Mouse (Mus musculus): ENCODE results near the gene Chst8. TPM values are rescaled to one million over a fixed set of nuclear protein-coding genes. Genes with fewer than 3 reads are reported as not detected.

Gene Chst8
- polyA plus RNA-seq, 1 experiment from 2014 or later = 9.2 TPM

- H3K9ac ChIP-seq (ENCODE audit: low read depth, low read length) = no peak overlapping the region
- no peaks in the 10 kb centered on the region for H3K36me3 ChIP-seq (ENCODE audit: control insufficient read depth, insufficient read depth, low read length)
- H3K27me3 ChIP-seq (replicated peaks; ENCODE audit: control insufficient read depth, insufficient read depth, low read length) = no peaks in the 10 kb centered on the region
- H3K4me1 ChIP-seq (ENCODE audit: control insufficient read depth, insufficient read depth, low read depth, low read length) = peaks cover 3% of the 10 kb centered on the region; the same call in 1 of the 2 replicates
- H3K4me3 ChIP-seq (ENCODE audit: low read length) = no peak overlapping the region
- 77% methylated on average over 5 of the region's 6 CpGs for WGBS
- no peak for ATAC-seq
- H3K9me3 ChIP-seq (ENCODE audit: control insufficient read depth, low read length) = no peaks in the 10 kb centered on the region
- no peak overlapping the region for H3K27ac ChIP-seq (ENCODE audit: low read depth, low read length)
- no peak overlapping the region for H3K4me2 ChIP-seq (ENCODE audit: low read length)
Observed at GRCm38 (mm10) chr7:34659386-34660085, 153.0 kb downstream of the Chst8 start.

- no peak for ATAC-seq
- Histone ChIP-seq H3K4me1 (ENCODE audit: control insufficient read depth, insufficient read depth, low read depth, low read length) (peaks cover 17% of the 10 kb centered on the region), H3K27ac (ENCODE audit: low read depth, low read length) (peak within 1 kb of the TSS; percentile 96; the same call in 1 of the 2 replicates), H3K36me3 (ENCODE audit: control insufficient read depth, insufficient read depth, low read length) (no peaks in the 10 kb centered on the region), H3K4me3 (ENCODE audit: low read length) (peak within 1 kb of the TSS; percentile 63), H3K4me2 (ENCODE audit: low read length) (peak within 1 kb of the TSS; percentile 95), H3K9me3 (ENCODE audit: control insufficient read depth, low read length) (no peaks in the 10 kb centered on the region), H3K27me3 (replicated peaks; ENCODE audit: control insufficient read depth, insufficient read depth, low read length) (no peaks in the 10 kb centered on the region), H3K9ac (ENCODE audit: low read depth, low read length) (peak within 1 kb of the TSS; percentile 95)
- WGBS = 61% methylated on average over 5 of the region's 5 CpGs
Observed at GRCm38 (mm10) chr7:34656632-34657031, 155.9 kb downstream of the Chst8 start, which contains the start of gene Kctd15. Kctd15 (minus strand) TSS chr7:34656732.

- Histone ChIP-seq H3K4me1 (ENCODE audit: control insufficient read depth, insufficient read depth, low read depth, low read length) (peaks cover 20% of the 10 kb centered on the region), H3K27me3 (replicated peaks; ENCODE audit: control insufficient read depth, insufficient read depth, low read length) (no peaks in the 10 kb centered on the region), H3K4me3 (ENCODE audit: low read length) (peak overlapping the region; percentile 63), H3K9me3 (ENCODE audit: control insufficient read depth, low read length) (no peaks in the 10 kb centered on the region), H3K27ac (ENCODE audit: low read depth, low read length) (peak overlapping the region; percentile 96), H3K9ac (ENCODE audit: low read depth, low read length) (peak overlapping the region; percentile 95), H3K36me3 (ENCODE audit: control insufficient read depth, insufficient read depth, low read length) (no peaks in the 10 kb centered on the region), H3K4me2 (ENCODE audit: low read length) (peak overlapping the region; percentile 95)
- ATAC-seq = peak; percentile 82
- under 1% methylated on average over 65 of the region's 74 CpGs for WGBS
Observed at GRCm38 (mm10) chr7:34655086-34655839, 157.2 kb downstream of the Chst8 start.

GRCm38 (mm10) chr7:34654441-34655085 lies 157.9 kb downstream of the Chst8 start:
- H3K4me1 ChIP-seq (ENCODE audit: control insufficient read depth, insufficient read depth, low read depth, low read length) = peaks cover 20% of the 10 kb centered on the region
- H3K27me3 ChIP-seq (replicated peaks; ENCODE audit: control insufficient read depth, insufficient read depth, low read length) = no peaks in the 10 kb centered on the region
- H3K9me3 ChIP-seq (ENCODE audit: control insufficient read depth, low read length) = no peaks in the 10 kb centered on the region
- H3K4me3 ChIP-seq (ENCODE audit: low read length) = peak overlapping the region; percentile 63
- peak; percentile 38 for ATAC-seq
- H3K27ac ChIP-seq (ENCODE audit: low read depth, low read length) = peak overlapping the region; percentile 96
- H3K9ac ChIP-seq (ENCODE audit: low read depth, low read length) = peak overlapping the region; percentile 95
- H3K4me2 ChIP-seq (ENCODE audit: low read length) = peak overlapping the region; percentile 95
- H3K36me3 ChIP-seq (ENCODE audit: control insufficient read depth, insufficient read depth, low read length) = peaks cover 1% of the 10 kb centered on the region; the same call in 1 of the 2 replicates
- 0% methylated on average over 51 of the region's 81 CpGs for WGBS

- ATAC-seq = peak; percentile 18
- Histone ChIP-seq H3K9me3 (ENCODE audit: control insufficient read depth, low read length) (no peaks in the 10 kb centered on the region), H3K4me2 (ENCODE audit: low read length) (peak overlapping the region; percentile 95), H3K36me3 (ENCODE audit: control insufficient read depth, insufficient read depth, low read length) (peaks cover 2% of the 10 kb centered on the region; the same call in 1 of the 2 replicates), H3K9ac (ENCODE audit: low read depth, low read length) (peak overlapping the region; percentile 95), H3K4me3 (ENCODE audit: low read length) (peak overlapping the region; percentile 63), H3K4me1 (ENCODE audit: control insufficient read depth, insufficient read depth, low read depth, low read length) (peaks cover 20% of the 10 kb centered on the region), H3K27me3 (replicated peaks; ENCODE audit: control insufficient read depth, insufficient read depth, low read length) (no peaks in the 10 kb centered on the region), H3K27ac (ENCODE audit: low read depth, low read length) (peak overlapping the region; percentile 96)
- under 1% methylated on average over 43 of the region's 64 CpGs for WGBS
Observed at GRCm38 (mm10) chr7:34653731-34654440, 158.6 kb downstream of the Chst8 start.

- H3K27ac ChIP-seq (ENCODE audit: low read depth, low read length) = peak overlapping the region; percentile 73
- H3K4me3 ChIP-seq (ENCODE audit: low read length) = peak overlapping the region; percentile 63
- H3K9me3 ChIP-seq (ENCODE audit: control insufficient read depth, low read length) = no peaks in the 10 kb centered on the region
- under 1% methylated on average over 48 of the region's 48 CpGs for WGBS
- H3K9ac ChIP-seq (ENCODE audit: low read depth, low read length) = peak overlapping the region; percentile 95
- H3K4me2 ChIP-seq (ENCODE audit: low read length) = peak overlapping the region; percentile 95
- H3K27me3 ChIP-seq (replicated peaks; ENCODE audit: control insufficient read depth, insufficient read depth, low read length) = no peaks in the 10 kb centered on the region
- H3K36me3 ChIP-seq (ENCODE audit: control insufficient read depth, insufficient read depth, low read length) = peaks cover 11% of the 10 kb centered on the region
- ATAC-seq = no peak
- H3K4me1 ChIP-seq (ENCODE audit: control insufficient read depth, insufficient read depth, low read depth, low read length) = peaks cover 20% of the 10 kb centered on the region
Observed at GRCm38 (mm10) chr7:34652751-34653502, 159.6 kb downstream of the Chst8 start.

- Histone ChIP-seq H3K9ac (ENCODE audit: low read depth, low read length) (peak overlapping the region; percentile 15; the same call in 1 of the 2 replicates), H3K27ac (ENCODE audit: low read depth, low read length) (no peak overlapping the region), H3K9me3 (ENCODE audit: control insufficient read depth, low read length) (no peaks in the 10 kb centered on the region), H3K4me3 (ENCODE audit: low read length) (peak overlapping the region; percentile 63; the same call in 1 of the 2 replicates), H3K36me3 (ENCODE audit: control insufficient read depth, insufficient read depth, low read length) (peaks cover 11% of the 10 kb centered on the region), H3K27me3 (replicated peaks; ENCODE audit: control insufficient read depth, insufficient read depth, low read length) (no peaks in the 10 kb centered on the region), H3K4me1 (ENCODE audit: control insufficient read depth, insufficient read depth, low read depth, low read length) (peaks cover 20% of the 10 kb centered on the region), H3K4me2 (ENCODE audit: low read length) (peak overlapping the region; percentile 95)
- 13% methylated on average over 2 of the region's 2 CpGs for WGBS
- ATAC-seq = no peak
Observed at GRCm38 (mm10) chr7:34651381-34651780, 161.1 kb downstream of the Chst8 start.

GRCm38 (mm10) chr7:34647052-34647451 lies 165.5 kb downstream of the Chst8 start:
- H3K9me3 ChIP-seq (ENCODE audit: control insufficient read depth, low read length) = no peaks in the 10 kb centered on the region
- H3K27me3 ChIP-seq (replicated peaks; ENCODE audit: control insufficient read depth, insufficient read depth, low read length) = no peaks in the 10 kb centered on the region
- no peak overlapping the region for H3K4me3 ChIP-seq (ENCODE audit: low read length)
- no peak overlapping the region for H3K4me2 ChIP-seq (ENCODE audit: low read length)
- H3K36me3 ChIP-seq (ENCODE audit: control insufficient read depth, insufficient read depth, low read length) = peaks cover 13% of the 10 kb centered on the region
- WGBS = 56% methylated on average over 9 of the region's 9 CpGs
- H3K9ac ChIP-seq (ENCODE audit: low read depth, low read length) = no peak overlapping the region
- ATAC-seq = no peak
- peaks cover 8% of the 10 kb centered on the region for H3K4me1 ChIP-seq (ENCODE audit: control insufficient read depth, insufficient read depth, low read depth, low read length)
- no peak overlapping the region for H3K27ac ChIP-seq (ENCODE audit: low read depth, low read length)

Measured in hindbrain, embryonic 16.5 days (tissue).